Mouse (Mus musculus): ENCODE measurements around the gene Hemgn. TPM values are rescaled to one million over a fixed set of nuclear protein-coding genes. Genes with fewer than 3 reads are reported as not detected.

Hemgn gene
- polyA plus RNA-seq, 1 experiment, result not detected

DNA sequence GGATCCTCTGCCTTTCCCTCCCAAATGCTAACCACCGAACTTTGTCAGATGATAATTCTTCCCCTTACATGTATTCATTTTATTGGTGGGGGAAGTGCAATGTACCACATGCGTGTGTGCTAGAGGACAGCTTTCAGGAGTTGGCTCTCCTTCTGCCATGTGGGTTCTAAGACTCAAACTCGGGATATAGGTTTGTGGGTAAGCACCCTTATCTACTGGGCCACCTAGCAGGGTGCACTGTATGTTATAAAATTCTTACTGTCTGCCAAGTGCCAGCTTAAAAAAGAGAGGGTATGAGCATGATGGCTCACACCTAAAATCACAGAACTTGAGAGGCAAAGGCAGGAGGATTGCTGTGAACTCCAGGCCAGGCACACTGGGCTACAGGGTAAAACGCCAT lies 14.5 kb downstream of the Hemgn start:
- TF ChIP-seq POLR2A (IDR thresholded peaks at IDR 0.05; ENCODE audit: insufficient read depth, low read depth, low read length), result no peak
- no peak for TF ChIP-seq CTCF (IDR thresholded peaks at IDR 0.05; ENCODE audit: insufficient read depth, low read depth, low read length)
- 80% methylated on average over 4 of the region's 4 CpGs for WGBS

DNA sequence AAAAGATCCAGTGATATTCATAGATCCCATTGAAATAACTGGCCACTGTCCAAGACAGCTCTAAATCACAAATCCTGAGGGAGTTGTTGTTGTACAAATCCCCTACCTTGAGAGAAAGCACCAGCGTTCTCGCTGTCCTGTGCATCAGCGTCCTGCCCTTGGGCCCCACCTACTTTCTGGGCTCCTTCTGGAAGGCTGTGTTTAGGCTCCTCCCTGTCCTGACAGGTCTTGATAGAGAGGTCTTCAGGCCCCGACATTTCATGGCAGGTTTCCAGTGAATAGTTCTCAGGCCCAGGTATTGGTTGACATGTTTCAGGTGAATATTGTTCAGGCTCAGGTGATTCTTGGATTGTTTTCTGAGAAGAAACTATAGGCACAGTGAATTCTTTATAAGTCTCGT lies 17.6 kb downstream of the Hemgn start:
- Histone ChIP-seq H3K27ac (ENCODE audit: insufficient read depth, low read depth, low read length) (no peak overlapping the region), H3K4me1 (ENCODE audit: control insufficient read depth, insufficient read depth, low read length) (no peaks in the 10 kb centered on the region), H3K4me3 (ENCODE audit: insufficient read depth, low read depth, low read length) (no peak overlapping the region)
- 48% methylated on average over 5 of the region's 5 CpGs for WGBS
- TF ChIP-seq POLR2A (IDR thresholded peaks at IDR 0.05; ENCODE audit: insufficient read depth, low read depth, low read length) (no peak), CTCF (IDR thresholded peaks at IDR 0.05; ENCODE audit: insufficient read depth, low read depth, low read length) (no peak)

More for the DNA sequence above, 14.5 kb downstream of the Hemgn start:
- no peaks in the 10 kb centered on the region for H3K4me1 ChIP-seq (ENCODE audit: control insufficient read depth, insufficient read depth, low read length)
- H3K27ac ChIP-seq (ENCODE audit: insufficient read depth, low read depth, low read length), result no peak overlapping the region
- no peak overlapping the region for H3K4me3 ChIP-seq (ENCODE audit: insufficient read depth, low read depth, low read length)

DNA sequence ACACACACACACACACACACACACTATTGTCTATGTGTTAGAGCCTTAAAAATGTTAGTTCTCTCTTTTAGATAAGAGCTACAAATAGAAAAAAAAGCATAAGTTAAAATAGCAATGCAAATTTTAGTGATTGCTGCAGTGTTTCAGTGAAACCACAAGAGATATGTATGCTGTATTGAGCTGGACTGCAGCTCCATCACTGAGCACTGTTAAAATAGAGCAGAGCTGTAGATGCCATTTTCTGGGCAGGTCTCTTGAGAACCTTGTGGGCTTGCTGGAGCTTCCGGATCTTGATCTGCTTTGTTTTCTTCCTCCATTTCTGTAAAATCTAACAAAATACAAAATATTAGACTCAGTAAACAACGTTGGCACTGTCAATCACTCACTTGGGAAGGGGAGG lies 18.9 kb downstream of the Hemgn start:
- 82% methylated on average over 2 of the region's 2 CpGs for WGBS
- Histone ChIP-seq H3K4me1 (ENCODE audit: control insufficient read depth, insufficient read depth, low read length) (no peaks in the 10 kb centered on the region), H3K27ac (ENCODE audit: insufficient read depth, low read depth, low read length) (no peak overlapping the region), H3K4me3 (ENCODE audit: insufficient read depth, low read depth, low read length) (no peak overlapping the region)
- no peak for TF ChIP-seq CTCF (IDR thresholded peaks at IDR 0.05; ENCODE audit: insufficient read depth, low read depth, low read length)

DNA sequence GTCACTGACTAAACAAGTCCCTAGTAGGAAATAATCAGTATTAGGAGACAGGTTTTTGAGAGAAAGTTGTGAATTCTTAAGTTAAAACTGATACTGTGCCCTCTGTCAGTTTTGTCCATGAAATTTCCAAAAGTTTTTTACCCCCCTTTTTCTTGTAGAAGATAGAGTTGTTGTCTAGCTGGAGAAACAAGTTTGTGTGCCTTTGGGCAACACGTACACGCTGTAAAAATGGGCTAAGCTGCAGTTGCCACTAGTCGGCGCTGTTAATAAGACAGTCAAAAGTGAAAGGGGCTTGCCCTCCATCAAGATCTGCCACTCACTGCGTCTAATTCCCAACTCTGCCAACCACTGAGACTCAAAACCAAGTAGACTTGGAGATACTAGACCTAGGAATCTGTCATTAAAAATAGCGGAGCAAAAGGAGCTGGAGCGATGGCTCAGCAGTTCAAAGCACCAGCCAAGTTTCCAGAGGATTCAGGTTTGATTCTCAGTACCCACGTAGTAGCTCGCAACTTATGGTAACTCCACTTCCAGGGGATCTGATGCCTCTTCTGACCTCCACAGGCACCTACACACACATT lies 22.8 kb downstream of the Hemgn start:
- TF ChIP-seq CTCF (IDR thresholded peaks at IDR 0.05; ENCODE audit: insufficient read depth, low read depth, low read length) (no peak), POLR2A (IDR thresholded peaks at IDR 0.05; ENCODE audit: insufficient read depth, low read depth, low read length) (no peak)
- Histone ChIP-seq H3K4me1 (ENCODE audit: control insufficient read depth, insufficient read depth, low read length) (no peaks in the 10 kb centered on the region), H3K4me3 (ENCODE audit: insufficient read depth, low read depth, low read length) (no peak overlapping the region), H3K27ac (ENCODE audit: insufficient read depth, low read depth, low read length) (no peak overlapping the region)
- WGBS, result 22% methylated on average over 9 of the region's 9 CpGs

DNA sequence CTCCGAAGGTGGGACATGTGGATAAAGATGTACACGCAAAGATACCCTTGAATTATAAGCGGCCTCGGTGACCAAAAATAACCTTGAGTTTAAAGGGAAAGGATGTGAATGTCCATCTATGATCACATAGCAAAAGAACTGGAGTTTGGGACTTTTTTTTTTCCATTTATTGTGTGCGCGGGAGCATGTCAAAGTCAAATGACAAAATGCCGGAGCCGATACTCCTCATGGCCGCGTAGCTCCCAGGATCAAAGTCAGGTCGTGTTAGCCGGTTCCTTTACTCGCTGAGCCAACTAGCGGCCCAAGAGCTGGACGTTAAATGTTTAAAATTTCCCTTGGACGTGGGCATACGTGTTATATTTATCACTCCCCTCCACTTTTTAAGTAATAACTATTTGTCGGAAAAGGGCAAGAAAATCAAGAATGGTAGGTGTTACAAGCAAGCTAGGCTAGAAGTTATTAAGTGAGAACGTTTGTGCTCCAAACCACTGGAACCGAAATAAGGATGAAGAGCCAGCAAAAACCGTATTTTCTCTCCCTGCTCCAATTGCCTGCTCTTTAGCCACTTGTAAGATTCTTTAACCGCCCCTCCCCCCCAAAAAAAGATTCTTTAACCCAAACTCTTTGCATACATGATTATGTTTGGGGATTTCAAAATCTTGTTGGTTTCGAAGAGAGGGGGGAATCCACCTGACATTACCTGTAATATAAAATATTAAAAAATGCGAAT lies 23.5 kb downstream of the Hemgn start:
- 2% methylated on average over 24 of the region's 24 CpGs for WGBS

DNA sequence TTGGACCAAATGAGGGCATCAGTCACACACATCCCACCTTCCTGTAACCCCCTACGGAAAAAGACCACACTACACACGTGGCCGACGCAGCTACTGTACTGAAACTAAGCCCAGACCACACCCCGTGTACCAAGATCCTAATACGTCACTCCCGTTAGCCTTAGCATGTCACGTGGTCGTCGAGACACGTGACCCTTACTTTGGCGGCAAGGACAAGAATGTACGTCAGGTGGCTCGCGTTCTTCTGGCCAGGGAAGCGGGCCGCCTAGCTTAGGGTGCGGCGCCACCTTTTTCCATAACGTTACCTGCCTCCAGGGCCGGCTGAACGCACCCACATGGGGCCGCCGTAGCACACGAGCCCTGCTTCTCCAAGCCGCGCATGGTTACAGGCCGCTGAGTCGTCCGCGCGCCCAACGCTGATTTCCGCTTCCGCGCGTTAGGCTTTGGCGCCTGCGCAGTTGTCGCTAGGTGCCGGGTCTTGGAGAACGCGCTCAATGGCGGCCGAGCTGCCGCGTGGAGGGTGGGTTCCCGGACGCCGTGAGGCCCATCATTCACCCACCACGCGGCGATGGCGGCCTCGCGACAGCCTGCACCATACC lies 24.2 kb downstream of the Hemgn start, which contains the start of gene Trmo:
Gene Trmo, minus strand, starts transcription at position 425 of the 599 bp plus-strand sequence.
- H3K4me3 ChIP-seq (ENCODE audit: insufficient read depth, low read depth, low read length), result peak within 1 kb of the TSS; percentile 72
- H3K4me1 ChIP-seq (ENCODE audit: control insufficient read depth, insufficient read depth, low read length), result no peaks in the 10 kb centered on the region
- peak within 1 kb of the TSS; percentile 96 for H3K27ac ChIP-seq (ENCODE audit: insufficient read depth, low read depth, low read length)
- no peak for TF ChIP-seq CTCF (IDR thresholded peaks at IDR 0.05; ENCODE audit: insufficient read depth, low read depth, low read length)
- peak; percentile 98 for TF ChIP-seq POLR2A (IDR thresholded peaks at IDR 0.05; ENCODE audit: insufficient read depth, low read depth, low read length)
- WGBS, result under 1% methylated on average over 56 of the region's 56 CpGs

More for the DNA sequence above, 23.5 kb downstream of the Hemgn start:
- Histone ChIP-seq H3K4me3 (ENCODE audit: insufficient read depth, low read depth, low read length) (peak overlapping the region; percentile 72), H3K4me1 (ENCODE audit: control insufficient read depth, insufficient read depth, low read length) (no peaks in the 10 kb centered on the region), H3K27ac (ENCODE audit: insufficient read depth, low read depth, low read length) (peak overlapping the region; percentile 95)
- no peak for TF ChIP-seq POLR2A (IDR thresholded peaks at IDR 0.05; ENCODE audit: insufficient read depth, low read depth, low read length)
- no peak for TF ChIP-seq CTCF (IDR thresholded peaks at IDR 0.05; ENCODE audit: insufficient read depth, low read depth, low read length)

DNA sequence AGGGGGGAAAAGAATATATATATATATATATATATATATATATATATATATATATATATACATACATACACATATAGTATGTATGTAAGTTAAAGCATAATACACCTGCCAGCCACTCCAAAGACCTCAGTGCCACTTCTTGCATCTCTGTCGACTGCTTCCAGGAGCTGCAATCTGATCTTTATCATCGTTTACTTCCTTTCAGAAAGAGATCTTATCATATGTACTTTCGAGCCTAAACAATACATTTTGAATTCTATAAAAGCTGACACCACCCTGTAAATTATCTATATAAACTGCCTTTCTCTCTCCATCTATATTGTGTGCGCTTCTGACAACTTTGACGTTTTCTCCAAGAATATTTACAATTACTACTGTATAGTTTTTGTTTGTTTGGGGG lies 24.8 kb downstream of the Hemgn start:
- Histone ChIP-seq H3K4me3 (ENCODE audit: insufficient read depth, low read depth, low read length) (peak overlapping the region; percentile 72), H3K4me1 (ENCODE audit: control insufficient read depth, insufficient read depth, low read length) (no peaks in the 10 kb centered on the region), H3K27ac (ENCODE audit: insufficient read depth, low read depth, low read length) (no peak overlapping the region)
- WGBS, result 27% methylated on average over 5 of the region's 5 CpGs
- TF ChIP-seq CTCF (IDR thresholded peaks at IDR 0.05; ENCODE audit: insufficient read depth, low read depth, low read length), result no peak
- no peak for TF ChIP-seq POLR2A (IDR thresholded peaks at IDR 0.05; ENCODE audit: insufficient read depth, low read depth, low read length)

DNA sequence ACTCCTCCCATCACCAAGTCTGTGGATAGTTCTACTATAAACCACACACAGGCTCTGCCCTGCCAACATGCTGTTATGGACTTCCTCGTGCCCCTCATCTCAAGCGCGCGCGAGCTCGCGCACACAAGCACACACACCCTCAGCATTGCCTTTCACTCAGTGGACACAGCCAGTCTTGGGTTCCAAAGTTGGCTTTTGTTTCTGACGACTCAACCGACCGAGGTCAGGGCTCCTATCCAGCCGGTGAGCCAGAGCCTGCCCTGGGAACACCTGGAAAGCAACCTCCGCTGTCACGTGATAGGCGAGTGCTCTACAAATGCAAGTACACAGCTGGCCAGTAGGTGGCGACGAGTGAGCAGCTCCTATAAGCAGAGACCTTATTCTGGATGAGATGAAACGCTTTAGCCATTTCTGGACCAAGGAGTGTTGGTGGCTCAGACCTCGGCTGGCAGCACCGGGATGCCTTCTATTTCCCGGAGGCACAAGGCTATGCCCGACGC lies 38.4 kb downstream of the Hemgn start:
- H3K4me1 ChIP-seq (ENCODE audit: control insufficient read depth, insufficient read depth, low read length), result peaks cover 10% of the 10 kb centered on the region
- 18% methylated on average over 22 of the region's 22 CpGs for WGBS
- peak overlapping the region; percentile 44 for H3K4me3 ChIP-seq (ENCODE audit: insufficient read depth, low read depth, low read length)
- H3K27ac ChIP-seq (ENCODE audit: insufficient read depth, low read depth, low read length), result no peak overlapping the region
- TF ChIP-seq CTCF (IDR thresholded peaks at IDR 0.05; ENCODE audit: insufficient read depth, low read depth, low read length) (peak; percentile 56; the same call in 1 of the 2 replicates), POLR2A (IDR thresholded peaks at IDR 0.05; ENCODE audit: insufficient read depth, low read depth, low read length) (0 out of 2 replicates have a peak, but pooled peaks have one; percentile 23)

DNA sequence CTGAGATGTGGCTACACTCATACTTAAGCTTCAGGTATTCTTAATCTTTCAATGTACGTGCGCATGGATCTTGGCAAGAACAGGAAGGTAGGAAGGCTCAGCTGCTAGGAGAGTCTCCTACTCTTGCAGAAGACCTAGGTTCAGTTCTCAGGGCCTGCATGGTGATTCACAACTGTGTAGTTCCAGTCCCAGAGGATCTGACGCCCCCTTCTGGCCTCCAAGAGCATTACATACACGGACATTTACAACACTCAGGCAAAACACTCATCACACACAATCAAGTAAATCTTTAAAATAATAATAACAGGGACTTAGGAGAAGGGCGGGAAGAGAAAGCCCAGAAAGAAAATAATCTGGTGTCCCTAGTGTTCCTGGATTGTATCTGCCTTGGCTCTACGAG lies 38.9 kb downstream of the Hemgn start:
- Histone ChIP-seq H3K4me1 (ENCODE audit: control insufficient read depth, insufficient read depth, low read length) (peaks cover 10% of the 10 kb centered on the region), H3K4me3 (ENCODE audit: insufficient read depth, low read depth, low read length) (peak overlapping the region; percentile 44; the same call in 1 of the 2 replicates), H3K27ac (ENCODE audit: insufficient read depth, low read depth, low read length) (no peak overlapping the region)
- 59% methylated on average over 6 of the region's 6 CpGs for WGBS
- no peak for TF ChIP-seq POLR2A (IDR thresholded peaks at IDR 0.05; ENCODE audit: insufficient read depth, low read depth, low read length)
- no peak for TF ChIP-seq CTCF (IDR thresholded peaks at IDR 0.05; ENCODE audit: insufficient read depth, low read depth, low read length)
